Mouse (Mus musculus) T-helper 17 cell (primary cell): ENCODE measurements around the gene Gm3727.

Experiments used
- in situ Hi-C, 2 experiments: fragments of 300-600 bp; cut with MboI, MseI; formaldehyde crosslinking; loops; 1 replicate in 1 of 2; 2 replicates in 1 of 2; pipeline ENCODE4 v1.15.1; 2025; ENCODE audit warnings: high pct_unique_total_duplicates in 2 of 2

Gene Gm3727

GRCm38 (mm10) chr14:7264614-7265013, at the start of gene Gm3727:
Gene Gm3727 (minus strand): TSS chr14:7264714.
- in situ Hi-C loops, result loop anchor here (10.0 to 25.0 kb wide), 2 partner anchors 1210 to 1352 kb away; partner anchors contain the start of gene Gm6337 (in 1 of the 2)

- in situ Hi-C loops, result loop anchor here (5.0 kb wide), 1 partner anchor 1206 kb away; no protein-coding TSS in a partner anchor
These were observed 21.0 kb downstream of the Gm3727 start for GRCm38 (mm10) chr14:7243498-7243897.
